Mouse (Mus musculus) gastrocnemius, postnatal 36 days (tissue): ENCODE measurements around the gene Tppp2. TPM values are rescaled to one million over a fixed set of nuclear protein-coding genes. Genes with fewer than 3 reads are reported as not detected.
A peak's percentile ranks its signal among the peaks of the same experiment; 100 is the strongest.

Experiments used
- DNase-seq, 2 experiments: peaks; one replicate each; pipeline ENCODE4 v3.0.0; 2022
- intact Hi-C: fragments of 180-260 bp; cut with DNase I; formaldehyde crosslinking; loops from one replicate; pipeline ENCODE4 v1.15.1; 2025
- total RNA-seq, 2 experiments: library from RNA; stranded (reverse); gene quantifications; 2 replicates each; pipeline ENCODE4 v1.2.3; 2021

The Tppp2 gene
- total RNA-seq, 2 experiments from 2014 or later, result not detected

- intact Hi-C loops, result no loop called here
- DNase-seq, result peak in 1 of 2 experiments; percentile 47
Measured at GRCm38 (mm10) chr14:51940944-51941560, 22.8 kb downstream of the Tppp2 start.

- no peak for DNase-seq
- intact Hi-C loops, result no loop called here
Measured at GRCm38 (mm10) chr14:51941577-51941976, 23.4 kb downstream of the Tppp2 start.

DNA sequence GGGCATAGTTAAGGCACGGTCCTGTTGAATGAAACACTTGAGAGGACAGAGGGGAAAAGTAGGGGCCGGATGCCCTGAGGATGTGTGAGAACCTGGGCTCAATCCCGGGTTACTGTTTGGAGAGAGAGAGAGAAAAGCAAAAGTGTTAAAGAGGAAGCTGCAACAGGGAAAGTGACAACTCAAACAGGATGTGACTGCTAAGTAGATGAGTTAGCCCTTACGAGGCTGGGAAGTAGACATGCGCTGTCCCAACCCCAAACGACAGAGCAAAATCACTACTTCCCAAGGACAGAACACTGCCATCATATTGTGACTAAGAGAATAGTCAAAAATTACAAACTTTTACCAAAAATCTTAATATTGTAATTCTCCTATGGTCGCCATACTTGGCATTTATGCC, 24.0 kb downstream of the Tppp2 start:
- no peak for DNase-seq
- intact Hi-C loops, result no loop called here

GRCm38 (mm10) chr14:51943336-51943735, 25.1 kb downstream of the Tppp2 start:
- DNase-seq, result no peak
- intact Hi-C loops, result no loop called here

GRCm38 (mm10) chr14:51960316-51960715, 42.1 kb downstream of the Tppp2 start:
- intact Hi-C loops, result no loop called here
- DNase-seq, result no peak

DNA sequence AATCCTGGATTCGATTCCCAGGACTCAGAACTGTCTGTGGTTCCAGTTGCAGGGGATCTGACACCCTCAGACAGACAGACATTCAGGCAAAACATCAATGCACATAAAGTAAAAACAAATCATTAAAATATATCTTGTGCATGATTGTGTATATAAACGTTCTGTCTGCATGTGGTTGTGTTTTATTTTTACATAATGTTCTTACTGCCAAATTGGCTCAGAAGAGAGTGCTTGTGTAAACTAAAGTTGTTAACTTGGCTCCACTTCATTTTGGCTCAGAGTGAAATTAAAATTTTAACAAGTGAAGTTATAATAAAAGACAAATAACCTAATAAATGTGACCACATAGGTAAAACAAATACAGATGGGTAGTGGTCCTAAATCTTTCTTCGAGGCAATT, 49.2 kb downstream of the Tppp2 start:
- intact Hi-C loops, result no loop called here
- DNase-seq, result no peak

Other genes with a start within 250 kb of the Tppp2 start
- not detected for gene Gm17079, start 223.0 kb upstream of the Tppp2 start, total RNA-seq
- gene Gm5800, start 201.2 kb upstream of the Tppp2 start, total RNA-seq, result not detected
- not detected for gene Ang4, start 144.8 kb upstream of the Tppp2 start, total RNA-seq
- gene AY358078, start 118.4 kb upstream of the Tppp2 start, total RNA-seq, result not detected
- gene Ear6, start 64.7 kb upstream of the Tppp2 start, total RNA-seq, result not detected
- 10 to 100 TPM; 11.7 to 14.4 TPM for gene Mettl17, start 33.6 kb upstream of the Tppp2 start, total RNA-seq
- gene Slc39a2, start 25.5 kb upstream of the Tppp2 start, total RNA-seq, result under 1 TPM; 0.20 to 0.51 TPM
- gene Ndrg2, start 4.3 kb upstream of the Tppp2 start, total RNA-seq, result 1,000 to 10,000 TPM; 1,350 to 1,506 TPM
- gene Rnase13, start 4.3 kb downstream of the Tppp2 start, total RNA-seq, result not detected
- gene Arhgef40, start 66.3 kb downstream of the Tppp2 start, total RNA-seq, result 10 to 100 TPM; 13.9 to 18.5 TPM
- gene Tmem253, start 97.2 kb downstream of the Tppp2 start, total RNA-seq, result 1 to 10 TPM; 1.3 to 1.5 TPM
- gene Zfp219, start 102.3 kb downstream of the Tppp2 start, total RNA-seq, result 10 to 100 TPM in 1 of 2 experiments, 1 to 10 TPM in 1; 9.7 to 12.4 TPM
- not detected for gene Olfr221, start 124.0 kb downstream of the Tppp2 start, total RNA-seq
- gene Hnrnpc, start 185.6 kb downstream of the Tppp2 start, total RNA-seq, result 10 to 100 TPM; 71.0 to 74.4 TPM
- gene Rpgrip1, start 192.3 kb downstream of the Tppp2 start, total RNA-seq, result not detected